Mouse (Mus musculus) right cerebral cortex, postnatal 10 days (tissue): Measurements from ENCODE around the gene Bmx.

ENCODE experiments used
- DNase-seq, 2 experiments: peaks; one replicate each; pipeline ENCODE4 v3.0.0; 2021; ENCODE audit warnings: low spot score in 2 of 2

Bmx gene

GRCm38 (mm10) chrX:164258057-164258456, at the start of gene Bmx:
Gene Bmx (minus strand): TSS chrX:164258193.
- no peak for DNase-seq

DNA sequence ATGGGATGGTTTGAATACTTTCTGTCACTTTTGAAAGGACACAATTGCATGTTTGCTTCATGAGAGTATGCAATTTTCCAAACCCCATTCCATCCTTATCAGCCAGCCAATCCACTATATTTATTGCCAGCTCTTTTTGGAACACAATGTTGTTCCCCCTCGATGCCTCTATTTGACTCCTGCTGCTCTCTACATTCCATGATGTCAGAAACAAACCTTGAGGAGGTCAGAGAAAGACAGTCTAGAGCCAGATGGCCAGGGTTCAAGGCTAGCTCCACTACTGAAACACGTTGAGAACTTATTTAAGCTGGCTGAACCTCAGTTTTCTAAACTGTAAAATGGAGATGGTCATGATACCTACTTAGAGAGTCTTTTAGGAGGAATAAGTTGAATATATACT, 48.3 kb upstream of the Bmx start:
- DNase-seq, result no peak

- DNase-seq, result no peak
Measured at GRCm38 (mm10) chrX:164291147-164291546, 33.2 kb upstream of the Bmx start.

DNA sequence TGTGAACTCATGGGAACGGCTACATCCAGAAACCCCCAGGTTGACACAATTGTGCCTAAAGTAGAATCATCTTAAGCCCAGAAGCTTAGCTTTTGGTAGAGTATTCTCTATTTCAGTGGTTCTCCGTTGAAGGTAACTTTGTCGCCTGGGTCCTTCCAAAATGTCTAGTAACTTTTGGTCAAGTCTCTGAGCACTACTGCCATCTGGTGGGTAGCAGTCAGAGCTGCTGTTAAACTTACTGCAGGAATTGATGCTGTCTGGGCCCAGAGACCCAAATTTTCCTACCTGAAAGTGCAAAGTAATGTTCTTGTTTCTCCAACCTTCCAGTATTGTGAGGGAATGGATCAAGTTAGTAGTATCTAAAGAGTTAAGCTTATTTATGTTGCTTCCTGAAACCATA, 29.1 kb upstream of the Bmx start:
- DNase-seq, result peak in 1 of 2 experiments; percentile 21

- no peak for DNase-seq
Measured at GRCm38 (mm10) chrX:164283808-164284207, 25.8 kb upstream of the Bmx start.

- no peak for DNase-seq
Measured at GRCm38 (mm10) chrX:164280918-164281647, 23.1 kb upstream of the Bmx start.

- DNase-seq, result peak in 1 of 2 experiments; percentile 22
Measured at GRCm38 (mm10) chrX:164275536-164275935, 17.5 kb upstream of the Bmx start.

GRCm38 (mm10) chrX:164270603-164271002, 12.6 kb upstream of the Bmx start:
- no peak for DNase-seq

GRCm38 (mm10) chrX:164269285-164269761, 11.3 kb upstream of the Bmx start, which contains the start of gene Pir:
Gene Pir (plus strand): TSS chrX:164269371.
- DNase-seq, result peak; percentile 27 to 30

DNA sequence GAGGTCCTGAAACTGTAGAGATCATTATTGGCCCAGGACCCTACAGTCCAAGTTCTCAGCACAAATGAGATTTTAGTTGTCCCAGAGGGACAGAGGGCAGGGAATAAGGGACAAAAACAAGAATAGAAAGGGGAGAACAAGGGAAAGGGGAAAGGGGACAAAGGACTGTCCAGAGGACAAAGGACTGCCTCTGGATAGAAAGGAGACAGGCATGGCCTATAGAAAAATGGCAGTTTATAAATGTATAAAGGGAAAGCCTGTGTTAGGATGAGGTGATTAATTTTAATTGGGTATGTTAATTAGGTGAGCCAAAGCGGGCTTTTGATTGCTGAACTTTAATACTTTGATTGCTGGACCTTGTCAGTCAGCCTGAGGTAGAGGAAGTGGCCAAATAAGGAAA, 6.9 kb upstream of the Bmx start:
- DNase-seq, result no peak

DNA sequence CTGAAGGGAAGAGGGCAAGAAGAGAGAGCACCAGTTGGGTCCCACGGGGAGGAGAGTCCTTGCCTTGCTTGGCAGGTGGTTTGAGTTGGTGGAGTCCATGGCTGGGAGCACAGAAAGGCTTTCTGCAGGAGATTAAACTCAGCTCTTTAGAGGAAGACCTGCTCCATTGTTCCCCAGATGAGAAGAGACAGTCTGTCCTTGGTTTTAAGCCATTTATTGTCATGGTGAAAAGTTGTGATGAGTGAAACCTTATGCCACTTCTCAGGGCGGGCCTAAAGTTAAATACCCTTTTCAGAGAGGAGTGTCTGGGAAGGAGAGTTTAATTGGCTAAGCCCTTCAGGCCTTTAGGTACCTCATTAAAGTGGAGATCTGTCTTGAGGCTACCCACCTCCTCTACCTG, 4.3 kb upstream of the Bmx start:
- DNase-seq, result no peak

- no peak for DNase-seq
Measured at GRCm38 (mm10) chrX:164258662-164259061, 669 bp upstream of the Bmx start.

- DNase-seq, result no peak
Measured at GRCm38 (mm10) chrX:164256527-164256926, 1.5 kb downstream of the Bmx start.

DNA sequence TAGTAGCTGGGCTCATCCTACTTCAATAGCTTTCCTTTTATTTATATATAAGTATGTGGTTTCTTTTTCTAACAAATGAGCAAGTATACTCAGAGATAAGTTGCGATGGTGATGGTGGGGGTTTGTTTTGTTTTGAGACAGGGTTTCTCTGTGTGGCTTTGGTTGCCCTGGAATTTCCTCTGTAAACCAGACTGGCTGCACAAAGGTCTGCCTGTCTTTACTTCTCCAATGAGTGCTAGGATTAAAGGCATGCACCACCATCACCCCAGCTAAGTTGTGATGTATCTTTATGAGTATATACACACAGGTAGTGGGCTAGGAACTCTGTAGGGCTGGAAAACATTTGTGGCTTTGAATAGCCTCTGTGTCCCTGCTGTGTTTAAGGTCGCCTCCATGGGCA, 11.3 kb downstream of the Bmx start:
- no peak for DNase-seq

GRCm38 (mm10) chrX:164245714-164246113, 12.3 kb downstream of the Bmx start:
- peak in 1 of 2 experiments; percentile 16 for DNase-seq

GRCm38 (mm10) chrX:164233380-164233779, 24.6 kb downstream of the Bmx start:
- no peak for DNase-seq

DNA sequence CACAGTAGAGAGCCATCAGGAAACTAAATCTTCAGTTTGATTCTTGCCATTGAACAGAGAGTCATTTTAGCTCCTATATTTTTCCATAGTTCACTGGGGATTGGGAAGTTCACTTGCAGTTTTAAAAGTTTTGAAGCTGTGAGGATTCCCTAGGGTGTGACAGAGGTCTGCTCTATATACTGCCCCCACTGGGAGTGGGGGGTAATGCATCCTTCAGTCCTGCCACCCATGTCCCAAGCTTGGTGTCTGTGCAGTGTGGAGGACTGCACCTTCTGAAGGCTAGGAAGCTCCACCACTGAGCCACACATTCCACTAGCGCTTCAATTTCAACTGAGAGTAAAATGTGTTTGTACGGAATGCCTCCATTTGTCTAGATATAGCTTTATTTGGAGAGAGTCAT, 36.0 kb downstream of the Bmx start:
- no peak for DNase-seq

DNA sequence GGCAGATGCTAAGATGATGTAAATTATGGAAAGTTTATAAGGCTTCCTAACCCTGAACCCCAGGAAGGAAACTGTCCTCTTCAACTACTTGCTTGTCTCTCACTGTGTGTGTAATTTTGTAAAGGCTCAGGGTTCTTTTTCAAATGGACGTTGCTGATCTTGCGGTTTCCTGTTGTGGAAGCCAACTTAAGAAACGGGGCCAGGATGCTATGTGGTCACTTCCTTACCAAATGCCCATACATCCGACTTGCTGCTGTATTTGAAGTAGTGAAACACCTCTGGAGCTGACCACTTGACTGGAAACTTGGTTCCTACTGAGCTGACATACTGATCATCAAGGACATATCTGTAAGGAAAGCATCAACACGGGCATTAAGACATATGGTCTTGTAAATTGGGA, 57.4 kb downstream of the Bmx start:
- no peak for DNase-seq

GRCm38 (mm10) chrX:164197679-164198078, 60.3 kb downstream of the Bmx start:
- no peak for DNase-seq

GRCm38 (mm10) chrX:164189880-164190279, 68.1 kb downstream of the Bmx start:
- no peak for DNase-seq

DNA sequence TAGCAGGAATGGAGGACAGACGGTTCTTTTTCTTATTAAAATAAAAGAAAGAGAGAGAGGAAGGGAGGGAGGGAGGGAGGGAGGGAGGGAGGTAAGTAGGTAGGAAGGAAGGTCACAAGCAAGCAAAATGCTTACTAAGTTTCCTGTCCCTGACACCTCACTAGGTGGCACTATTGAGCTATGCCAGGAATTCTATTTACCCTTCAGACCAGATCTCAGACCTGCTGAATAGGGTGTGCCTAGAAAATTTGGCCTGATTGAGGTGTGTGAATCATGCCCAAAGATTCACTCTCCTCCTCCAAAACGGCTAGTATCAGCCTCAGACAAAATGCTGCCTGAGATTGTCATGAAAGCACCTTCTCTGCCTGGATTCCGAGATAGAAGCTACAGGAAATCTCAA, 74.1 kb downstream of the Bmx start:
- DNase-seq, result peak; percentile 23 to 38

DNA sequence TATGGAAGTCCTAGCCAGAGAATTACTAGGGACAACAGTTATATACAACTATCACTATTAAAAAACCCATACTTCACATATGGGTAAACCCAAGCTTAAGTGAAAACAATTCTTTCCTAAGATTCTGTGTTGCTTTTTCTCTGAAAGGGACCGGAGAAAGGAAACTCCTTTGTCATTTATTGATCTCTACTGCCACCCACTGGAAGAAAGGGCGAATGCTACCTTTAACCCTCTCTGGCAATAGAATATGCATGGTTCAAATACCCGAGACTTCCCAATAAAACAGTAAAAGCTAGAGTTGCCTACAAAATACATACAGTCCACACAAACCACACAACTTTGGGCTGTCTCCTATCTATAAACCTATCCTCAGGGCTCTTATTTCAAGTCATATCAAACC, 78.2 kb downstream of the Bmx start:
- peak; percentile 49 to 74 for DNase-seq

- no peak for DNase-seq
Measured at GRCm38 (mm10) chrX:164178856-164179255, 79.1 kb downstream of the Bmx start.

DNA sequence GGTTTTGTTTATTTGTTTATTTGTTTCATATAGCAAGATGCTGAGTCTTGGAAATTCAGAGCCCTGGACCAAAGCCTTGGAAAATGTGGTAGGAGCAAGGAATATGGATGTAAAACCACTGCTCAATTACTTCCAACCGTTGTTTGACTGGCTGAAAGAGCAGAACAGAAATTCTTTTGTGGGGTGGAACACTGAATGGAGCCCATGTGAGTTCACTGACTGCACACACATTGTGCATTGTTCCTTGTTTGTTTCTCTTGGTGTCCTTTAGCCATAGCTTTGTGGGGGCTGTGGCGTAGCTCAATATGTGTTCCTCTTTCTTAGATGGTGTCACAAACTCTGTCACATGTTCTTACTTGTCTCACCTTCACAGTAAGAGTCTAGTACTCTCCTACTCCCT, 82.2 kb downstream of the Bmx start:
- no peak for DNase-seq
